Mouse (Mus musculus) heart, embryonic 15.5 days (tissue): ENCODE data around the gene Selplg. TPM values are rescaled to one million over a fixed set of nuclear protein-coding genes. Genes with fewer than 3 reads are reported as not detected.
"Not testable (repeated sequence)": the region's sequence is repeated elsewhere in the genome, so short reads cannot be mapped to it uniquely, and the experiment has no call there.

Experiments
- ATAC-seq: fragments of 200-750 bp; cut with Nextera tagmentation; replicated peaks from 2 replicates; pipeline ENCODE4 v1.8.0; 2017; ENCODE audit warnings: low read depth, moderate TSS enrichment; ENCODE audit not compliant: insufficient number of reproducible peaks, insufficient read depth, low FRiP score
- H3K27ac ChIP-seq: fragments of 300-500 bp; sonication (generic); 2 replicates; pipeline ENCODE4 v1.5.1; 2015; ENCODE audit warnings: mild to moderate bottlenecking, inconsistent platforms
- H3K27me3 ChIP-seq: fragments of 300-500 bp; sonication (generic); 2 replicates; pipeline ENCODE4 v1.6.1; 2015; ENCODE audit warnings: inconsistent platforms
- H3K36me3 ChIP-seq: fragments of 300-500 bp; sonication (generic); 2 replicates; pipeline ENCODE4 v1.6.1; 2015; ENCODE audit warnings: mild to moderate bottlenecking, inconsistent platforms
- H3K4me1 ChIP-seq: fragments of 300-500 bp; sonication (generic); replicated peaks from 2 replicates; pipeline ENCODE4 v1.6.1; 2015; ENCODE audit warnings: inconsistent platforms
- H3K4me2 ChIP-seq: fragments of 300-500 bp; sonication (generic); 2 replicates; pipeline ENCODE4 v1.6.1; 2015; ENCODE audit warnings: inconsistent platforms, mild to moderate bottlenecking, moderate library complexity
- H3K4me3 ChIP-seq: fragments of 300-500 bp; sonication (generic); 2 replicates; pipeline ENCODE4 v1.5.1; 2015; ENCODE audit warnings: mild to moderate bottlenecking, inconsistent platforms
- H3K9ac ChIP-seq: fragments of 300-500 bp; sonication (generic); 2 replicates; pipeline ENCODE4 v1.6.1; 2015; ENCODE audit warnings: mild to moderate bottlenecking, inconsistent platforms
- H3K9me3 ChIP-seq: fragments of 300-500 bp; sonication (generic); replicated peaks from 2 replicates; pipeline ENCODE4 v1.6.1; 2016; ENCODE audit warnings: inconsistent platforms
- WGBS: fragments of 180-500 bp; shearing (Covaris S2); methylation state at CpG from one replicate; pipeline ENCODE4 v1.1.7; 2015; ENCODE audit warnings: mixed read lengths; 5-methylcytosine and 5-hydroxymethylcytosine counted together
- polyA plus RNA-seq: library from polyadenylated mRNA; unstranded; fragments of >200 nt; fragmentation: Nextera tagmentation; extraction: Ambion mirVana; gene quantifications from 2 replicates; pipeline ENCODE4 v1.2.1, GENCODE M21; 2015

Selplg gene
- polyA plus RNA-seq, 1 experiment from 2014 or later: 2.7 TPM

GRCm38 (mm10) chr5:113789075-113789788, 43.2 kb downstream of the Selplg start:
- Histone ChIP-seq H3K27me3 (peaks cover 10% of the 10 kb centered on the region), H3K27ac (no peak overlapping the region; the same call in 1 of the 2 replicates), H3K36me3 (no peaks in the 10 kb centered on the region), H3K4me3 (no peak overlapping the region), H3K4me2 (no peak overlapping the region), H3K9ac (no peak overlapping the region), H3K4me1 (peaks cover 24% of the 10 kb centered on the region), H3K9me3 (no peaks in the 10 kb centered on the region)
- WGBS: 32% methylated on average over 7 of the region's 7 CpGs
- 0 out of 2 replicates have a peak, but pooled peaks have one; percentile 33 for ATAC-seq

DNA sequence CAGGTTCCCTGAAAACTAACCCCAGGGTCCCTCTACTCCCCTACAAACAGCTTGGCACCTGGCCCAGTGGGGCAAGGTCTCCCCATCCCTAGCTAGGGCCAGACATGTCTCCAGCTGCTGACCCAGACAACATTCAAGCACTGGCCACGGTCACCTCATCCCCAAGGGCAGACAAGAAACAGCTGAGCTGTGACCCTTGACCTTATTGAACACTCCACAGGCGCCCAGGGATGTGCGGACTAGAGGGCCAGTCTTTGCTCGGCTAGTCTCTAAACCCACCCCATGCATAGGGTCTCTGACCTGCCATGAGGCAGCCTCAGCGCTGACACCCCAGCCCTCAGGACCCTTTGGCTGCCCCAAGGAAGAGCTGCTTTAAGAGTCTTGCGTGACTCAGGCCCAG, 43.8 kb downstream of the Selplg start:
- 49% methylated on average over 6 of the region's 6 CpGs for WGBS

DNA sequence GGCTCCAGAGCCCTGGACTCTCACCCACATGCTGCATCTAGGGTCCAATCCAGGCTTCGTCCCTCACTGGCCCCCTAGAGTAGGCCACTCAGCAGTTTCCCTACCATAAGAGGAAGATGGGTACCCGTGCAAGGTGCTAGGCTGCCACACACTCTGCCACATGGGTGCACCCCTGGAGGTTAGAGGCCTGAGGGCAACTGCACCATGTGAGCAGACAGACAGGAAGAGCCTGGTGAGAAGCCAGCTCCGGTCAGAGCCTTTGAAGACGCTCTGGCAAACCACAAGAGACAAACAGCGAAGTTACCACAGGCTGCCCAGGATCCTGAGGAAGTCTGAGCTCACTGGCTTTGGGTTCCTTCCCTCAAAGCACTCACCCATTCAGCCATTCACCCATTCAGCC, 45.5 kb downstream of the Selplg start:
- no peaks in the 10 kb centered on the region for H3K9me3 ChIP-seq
- no peak overlapping the region for H3K9ac ChIP-seq
- ATAC-seq: no peak
- H3K27me3 ChIP-seq: peaks cover 28% of the 10 kb centered on the region
- no peak overlapping the region for H3K4me2 ChIP-seq
- 68% methylated on average over 5 of the region's 5 CpGs for WGBS
- no peak overlapping the region for H3K4me3 ChIP-seq
- H3K36me3 ChIP-seq: no peaks in the 10 kb centered on the region
- no peak overlapping the region for H3K27ac ChIP-seq
- H3K4me1 ChIP-seq: peaks cover 36% of the 10 kb centered on the region

More for the DNA sequence above, 43.8 kb downstream of the Selplg start:
- Histone ChIP-seq H3K9ac (no peak overlapping the region), H3K4me3 (no peak overlapping the region), H3K4me2 (no peak overlapping the region), H3K4me1 (peaks cover 26% of the 10 kb centered on the region), H3K36me3 (no peaks in the 10 kb centered on the region), H3K27ac (no peak overlapping the region), H3K9me3 (no peaks in the 10 kb centered on the region), H3K27me3 (peaks cover 15% of the 10 kb centered on the region)
- ATAC-seq: no peak

- H3K4me3 ChIP-seq, ATAC-seq, H3K36me3 ChIP-seq, H3K9me3 ChIP-seq, H3K9ac ChIP-seq: not testable (repeated sequence)
- Histone ChIP-seq H3K4me2 (peak overlapping the region; percentile 33; the same call in 1 of the 2 replicates), H3K4me1 (peaks cover 20% of the 10 kb centered on the region), H3K27ac (peak overlapping the region; percentile 68), H3K27me3 (peaks cover 28% of the 10 kb centered on the region)
- 33% methylated on average over 3 of the region's 3 CpGs for WGBS
Measured at GRCm38 (mm10) chr5:113784104-113784503, 48.3 kb downstream of the Selplg start.

- H3K9me3 ChIP-seq: no peaks in the 10 kb centered on the region
- H3K4me2 ChIP-seq: peak overlapping the region; percentile 33
- H3K27me3 ChIP-seq: peaks cover 28% of the 10 kb centered on the region
- 9% methylated on average over 12 of the region's 12 CpGs for WGBS
- H3K36me3 ChIP-seq: 0 out of 2 replicates have a peak, but pooled peaks cover 1% of the 10 kb centered on the region
- peak; percentile 45 for ATAC-seq
- H3K27ac ChIP-seq: peak overlapping the region; percentile 68
- no peak overlapping the region for H3K9ac ChIP-seq
- H3K4me3 ChIP-seq: no peak overlapping the region
- H3K4me1 ChIP-seq: peaks cover 15% of the 10 kb centered on the region
Measured at GRCm38 (mm10) chr5:113783581-113784001, 48.9 kb downstream of the Selplg start.

DNA sequence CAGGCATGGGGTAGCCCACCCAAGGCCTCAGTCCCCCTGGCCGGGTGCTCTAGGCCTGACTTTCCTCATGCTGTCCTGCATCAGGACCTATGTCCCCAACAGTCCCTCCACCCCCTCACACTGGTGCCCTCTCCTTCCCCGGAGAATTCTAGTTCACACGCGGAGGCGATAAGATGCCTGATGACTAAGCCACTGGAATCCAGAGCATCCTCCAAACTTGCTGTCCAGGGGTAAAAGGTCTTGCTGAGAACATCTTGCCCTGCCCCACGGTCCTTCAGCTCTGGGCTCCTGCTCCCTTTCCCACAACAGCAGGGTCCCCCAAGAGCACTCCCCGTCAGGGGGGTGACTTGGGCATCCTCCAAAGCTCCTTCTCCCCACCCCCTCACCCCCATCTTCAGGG, 49.8 kb downstream of the Selplg start:
- Histone ChIP-seq H3K9me3 (no peaks in the 10 kb centered on the region), H3K27ac (peak overlapping the region; percentile 68; the same call in 1 of the 2 replicates)

DNA sequence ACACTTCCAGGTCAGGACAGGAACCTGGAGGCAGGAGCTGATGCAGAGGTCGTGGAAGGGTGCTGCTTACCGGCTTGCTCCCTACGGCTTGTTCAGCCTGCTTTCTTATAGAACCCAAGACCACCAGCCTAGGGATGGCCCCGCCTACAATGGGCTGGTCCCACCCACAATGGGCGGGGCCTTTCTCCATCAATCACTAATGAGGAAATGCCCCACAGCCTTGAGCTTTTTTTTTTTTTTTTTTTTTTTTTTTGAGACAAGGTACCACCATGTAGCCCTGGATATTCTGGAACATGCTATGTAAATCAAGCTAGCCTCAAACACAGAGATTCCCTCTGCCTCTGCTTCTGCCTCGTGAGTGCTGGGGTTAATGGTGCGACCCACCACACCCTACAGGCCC, 50.6 kb downstream of the Selplg start:
- peaks cover 28% of the 10 kb centered on the region for H3K27me3 ChIP-seq
- no peak overlapping the region for H3K27ac ChIP-seq
- WGBS: 76% methylated on average over 7 of the region's 7 CpGs
- peaks cover 13% of the 10 kb centered on the region; the same call in 1 of the 2 replicates for H3K36me3 ChIP-seq
- peaks cover 15% of the 10 kb centered on the region for H3K4me1 ChIP-seq
- no peak overlapping the region for H3K9ac ChIP-seq
- no peaks in the 10 kb centered on the region for H3K9me3 ChIP-seq
- no peak overlapping the region for H3K4me2 ChIP-seq
- no peak for ATAC-seq
- no peak overlapping the region for H3K4me3 ChIP-seq

More for the DNA sequence above, 49.8 kb downstream of the Selplg start:
- Histone ChIP-seq H3K36me3 (peaks cover 7% of the 10 kb centered on the region; the same call in 1 of the 2 replicates), H3K4me3 (no peak overlapping the region), H3K27me3 (peaks cover 28% of the 10 kb centered on the region), H3K9ac (no peak overlapping the region), H3K4me2 (no peak overlapping the region), H3K4me1 (peaks cover 15% of the 10 kb centered on the region)
- ATAC-seq: no peak
- 48% methylated on average over 7 of the region's 7 CpGs for WGBS

DNA sequence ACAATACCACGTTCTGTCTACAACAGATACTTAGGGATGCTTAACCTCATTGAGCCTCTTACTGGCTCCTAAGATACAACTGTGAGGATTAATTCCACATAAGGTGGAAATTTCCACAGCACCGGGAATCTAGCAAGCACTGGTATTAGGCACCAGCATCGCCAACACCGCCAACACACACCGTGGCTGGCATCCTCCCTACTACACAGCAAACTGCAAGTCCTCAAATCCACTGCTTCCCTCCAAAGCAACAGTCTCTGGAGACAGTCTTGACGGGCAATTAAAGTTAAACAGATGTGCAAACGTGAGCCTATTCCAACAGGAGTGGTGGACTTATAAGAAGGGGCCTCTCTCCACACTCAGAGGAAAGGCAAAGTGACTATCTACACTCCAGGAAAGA, 51.2 kb downstream of the Selplg start:
- 69% methylated on average over 7 of the region's 7 CpGs for WGBS
- no peaks in the 10 kb centered on the region for H3K9me3 ChIP-seq
- peaks cover 15% of the 10 kb centered on the region for H3K4me1 ChIP-seq
- no peak overlapping the region for H3K9ac ChIP-seq
- no peak overlapping the region for H3K4me3 ChIP-seq
- no peak for ATAC-seq
- no peak overlapping the region for H3K27ac ChIP-seq
- peaks cover 28% of the 10 kb centered on the region for H3K27me3 ChIP-seq
- H3K36me3 ChIP-seq: peaks cover 19% of the 10 kb centered on the region
- no peak overlapping the region for H3K4me2 ChIP-seq

- ATAC-seq: no peak
Measured at GRCm38 (mm10) chr5:113780763-113781162, 51.7 kb downstream of the Selplg start.

GRCm38 (mm10) chr5:113780082-113780752, 52.2 kb downstream of the Selplg start:
- no peaks in the 10 kb centered on the region for H3K9me3 ChIP-seq
- no peak overlapping the region for H3K4me2 ChIP-seq
- peaks cover 29% of the 10 kb centered on the region for H3K36me3 ChIP-seq
- H3K27ac ChIP-seq: no peak overlapping the region
- peaks cover 15% of the 10 kb centered on the region for H3K4me1 ChIP-seq
- peaks cover 27% of the 10 kb centered on the region for H3K27me3 ChIP-seq
- no peak overlapping the region for H3K4me3 ChIP-seq
- H3K9ac ChIP-seq: no peak overlapping the region
- 0 out of 2 replicates have a peak, but pooled peaks have one; percentile 27 for ATAC-seq
- 90% methylated on average over 3 of the region's 3 CpGs for WGBS

More at GRCm38 (mm10) chr5:113780763-113781162, 51.7 kb downstream of the Selplg start:
- Histone ChIP-seq H3K4me1 (peaks cover 15% of the 10 kb centered on the region), H3K4me3 (no peak overlapping the region), H3K9me3 (no peaks in the 10 kb centered on the region), H3K27me3 (peaks cover 28% of the 10 kb centered on the region), H3K36me3 (peaks cover 24% of the 10 kb centered on the region), H3K4me2 (no peak overlapping the region), H3K9ac (no peak overlapping the region), H3K27ac (no peak overlapping the region)
- WGBS: 78% methylated on average over 5 of the region's 5 CpGs

DNA sequence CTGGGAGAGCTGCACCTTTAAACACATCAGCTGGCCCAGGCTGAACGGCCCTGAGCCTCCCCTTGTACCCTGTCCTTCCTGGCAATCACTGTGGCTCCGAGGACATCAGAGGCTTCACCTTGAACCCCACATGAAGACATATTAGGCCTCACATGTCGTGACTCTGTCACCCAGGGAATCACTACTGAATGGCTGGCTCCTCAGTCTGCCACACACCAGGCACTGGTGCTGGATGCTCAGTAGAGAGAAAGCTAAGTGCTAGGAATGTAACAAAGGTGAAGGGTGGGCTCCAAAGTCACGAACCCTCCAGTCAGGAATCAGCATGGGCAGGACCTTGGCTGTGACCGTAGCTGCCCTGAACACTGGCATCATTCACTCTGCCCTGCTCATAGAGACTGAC, 52.9 kb downstream of the Selplg start:
- peaks cover 15% of the 10 kb centered on the region for H3K4me1 ChIP-seq
- H3K4me3 ChIP-seq: no peak overlapping the region
- no peak overlapping the region for H3K27ac ChIP-seq
- H3K36me3 ChIP-seq: peaks cover 36% of the 10 kb centered on the region
- peaks cover 21% of the 10 kb centered on the region for H3K27me3 ChIP-seq
- H3K9me3 ChIP-seq: no peaks in the 10 kb centered on the region
- WGBS: 72% methylated on average over 5 of the region's 5 CpGs
- H3K9ac ChIP-seq: no peak overlapping the region
- no peak overlapping the region for H3K4me2 ChIP-seq
- no peak for ATAC-seq
